Mouse (Mus musculus) limb, embryonic 12.5 days (tissue): ENCODE results near the gene Ccnc. TPM values are rescaled to one million over a fixed set of nuclear protein-coding genes. Genes with fewer than 3 reads are reported as not detected.
A peak's percentile ranks its signal among the peaks of the same experiment; 100 is the strongest.

Experiments
- ATAC-seq: fragments of 200-750 bp; cut with Nextera tagmentation; 2 replicates; pipeline ENCODE4 v1.8.0; 2017; ENCODE audit warnings: low read depth, moderate TSS enrichment; ENCODE audit not compliant: insufficient number of reproducible peaks, insufficient read depth, low FRiP score, low TSS enrichment
- H3K27ac ChIP-seq: fragments of 300-500 bp; sonication (generic); 2 replicates; pipeline ENCODE4 v1.5.1; 2016; ENCODE audit warnings: mild to moderate bottlenecking, moderate library complexity
- H3K27me3 ChIP-seq: fragments of 300-500 bp; sonication (generic); 2 replicates; pipeline ENCODE4 v1.6.1; 2016; ENCODE audit warnings: mild to moderate bottlenecking, moderate library complexity
- H3K36me3 ChIP-seq: fragments of 300-500 bp; sonication (generic); 2 replicates; pipeline ENCODE4 v1.6.1; 2016; ENCODE audit warnings: mild to moderate bottlenecking, moderate library complexity
- H3K4me1 ChIP-seq: fragments of 300-500 bp; sonication (generic); replicated peaks from 2 replicates; pipeline ENCODE4 v1.6.1; 2016
- H3K4me2 ChIP-seq: fragments of 300-500 bp; sonication (generic); 2 replicates; pipeline ENCODE4 v1.6.1; 2016; ENCODE audit warnings: mild to moderate bottlenecking, moderate library complexity
- H3K4me3 ChIP-seq: fragments of 300-500 bp; sonication (generic); replicated peaks from 2 replicates; pipeline ENCODE4 v1.5.1; 2016; ENCODE audit warnings: mild to moderate bottlenecking
- H3K9ac ChIP-seq: fragments of 300-500 bp; sonication (generic); replicated peaks from 2 replicates; pipeline ENCODE4 v1.6.1; 2016; ENCODE audit warnings: mild to moderate bottlenecking, moderate library complexity
- H3K9me3 ChIP-seq: fragments of 300-500 bp; sonication (generic); 2 replicates; pipeline ENCODE4 v1.6.1; 2016; ENCODE audit warnings: mild to moderate bottlenecking, moderate library complexity
- WGBS: fragments of 180-500 bp; shearing (Covaris S2); methylation state at CpG from one replicate; pipeline ENCODE4 v1.1.7; 2016; 5-methylcytosine and 5-hydroxymethylcytosine counted together
- polyA plus RNA-seq: library from polyadenylated mRNA; unstranded; fragments of >200 nt; fragmentation: Nextera tagmentation; extraction: Ambion mirVana; gene quantifications from 2 replicates; pipeline ENCODE4 v1.2.1, GENCODE M21; 2016

Ccnc gene
- polyA plus RNA-seq, 1 experiment from 2014 or later: 43.5 TPM

DNA sequence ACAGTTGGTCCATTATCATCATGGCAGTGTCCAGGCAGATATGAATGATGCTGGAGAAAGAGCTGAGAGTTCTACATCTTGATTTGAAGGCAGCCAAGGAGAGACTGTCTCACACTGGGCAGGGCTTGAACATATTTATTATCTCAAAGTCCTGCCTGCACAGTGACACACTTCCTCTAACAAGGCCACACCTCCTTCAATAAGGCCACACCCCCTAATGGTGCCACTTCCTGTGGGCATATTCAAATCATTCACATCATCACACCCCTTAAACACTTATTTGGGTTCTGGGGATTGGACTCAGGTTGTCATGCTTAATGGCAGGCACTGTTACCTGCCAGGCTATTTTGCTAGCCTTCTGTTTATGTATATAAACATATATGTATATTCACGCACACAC lies 44.8 kb downstream of the Ccnc start:
- Histone ChIP-seq H3K9me3 (peaks cover 5% of the 10 kb centered on the region; the same call in 1 of the 2 replicates), H3K27ac (no peak overlapping the region), H3K4me3 (no peak overlapping the region), H3K36me3 (no peaks in the 10 kb centered on the region), H3K4me2 (no peak overlapping the region), H3K27me3 (no peaks in the 10 kb centered on the region), H3K4me1 (peaks cover 3% of the 10 kb centered on the region; the same call in 1 of the 2 replicates), H3K9ac (no peak overlapping the region)
- ATAC-seq: no peak
- WGBS: 98% methylated on average over 1 of the region's 1 CpGs

GRCm38 (mm10) chr4:21776091-21776945 lies 48.8 kb downstream of the Ccnc start:
- no peaks in the 10 kb centered on the region for H3K27me3 ChIP-seq
- peaks cover 9% of the 10 kb centered on the region for H3K36me3 ChIP-seq
- H3K4me1 ChIP-seq: peaks cover 6% of the 10 kb centered on the region; the same call in 1 of the 2 replicates
- peak overlapping the region; percentile 77 for H3K4me3 ChIP-seq
- H3K27ac ChIP-seq: 0 out of 2 replicates have a peak overlapping the region, but pooled peaks have one; percentile 35
- H3K9me3 ChIP-seq: peaks cover 5% of the 10 kb centered on the region; the same call in 1 of the 2 replicates
- under 1% methylated on average over 46 of the region's 46 CpGs for WGBS
- ATAC-seq: peak; percentile 95
- H3K4me2 ChIP-seq: peak overlapping the region; percentile 57
- H3K9ac ChIP-seq: peak overlapping the region; percentile 81

GRCm38 (mm10) chr4:21776946-21777265 lies 49.4 kb downstream of the Ccnc start:
- peaks cover 6% of the 10 kb centered on the region; the same call in 1 of the 2 replicates for H3K4me1 ChIP-seq
- peak overlapping the region; percentile 77 for H3K4me3 ChIP-seq
- no peaks in the 10 kb centered on the region for H3K27me3 ChIP-seq
- peak overlapping the region; percentile 81; the same call in 1 of the 2 replicates for H3K9ac ChIP-seq
- H3K4me2 ChIP-seq: peak overlapping the region; percentile 57
- peaks cover 5% of the 10 kb centered on the region; the same call in 1 of the 2 replicates for H3K9me3 ChIP-seq
- H3K36me3 ChIP-seq: peaks cover 15% of the 10 kb centered on the region
- no peak overlapping the region for H3K27ac ChIP-seq
- 10% methylated on average over 9 of the region's 9 CpGs for WGBS
- no peak for ATAC-seq

GRCm38 (mm10) chr4:21780816-21781726 lies 53.6 kb downstream of the Ccnc start:
- H3K9me3 ChIP-seq: no peaks in the 10 kb centered on the region
- ATAC-seq: no peak
- H3K4me2 ChIP-seq: no peak overlapping the region
- no peak overlapping the region for H3K9ac ChIP-seq
- peaks cover 6% of the 10 kb centered on the region; the same call in 1 of the 2 replicates for H3K4me1 ChIP-seq
- H3K36me3 ChIP-seq: peaks cover 51% of the 10 kb centered on the region
- H3K27me3 ChIP-seq: no peaks in the 10 kb centered on the region
- no peak overlapping the region for H3K4me3 ChIP-seq
- WGBS: 94% methylated on average over 12 of the region's 12 CpGs
- H3K27ac ChIP-seq: no peak overlapping the region

- Histone ChIP-seq H3K36me3 (peaks cover 69% of the 10 kb centered on the region), H3K27me3 (no peaks in the 10 kb centered on the region), H3K4me2 (no peak overlapping the region), H3K4me3 (no peak overlapping the region), H3K27ac (no peak overlapping the region), H3K9ac (no peak overlapping the region), H3K9me3 (no peaks in the 10 kb centered on the region), H3K4me1 (no peaks in the 10 kb centered on the region)
- no peak for ATAC-seq
- 94% methylated on average over 12 of the region's 12 CpGs for WGBS
Observed at GRCm38 (mm10) chr4:21786268-21786667, 58.8 kb downstream of the Ccnc start.

- Histone ChIP-seq H3K4me3 (no peak overlapping the region), H3K36me3 (peaks cover 56% of the 10 kb centered on the region), H3K4me1 (no peaks in the 10 kb centered on the region), H3K9ac (no peak overlapping the region), H3K27me3 (no peaks in the 10 kb centered on the region), H3K9me3 (no peaks in the 10 kb centered on the region), H3K4me2 (no peak overlapping the region), H3K27ac (no peak overlapping the region)
- ATAC-seq: no peak
- 92% methylated on average over 6 of the region's 6 CpGs for WGBS
Observed at GRCm38 (mm10) chr4:21788903-21789302, 61.4 kb downstream of the Ccnc start.

DNA sequence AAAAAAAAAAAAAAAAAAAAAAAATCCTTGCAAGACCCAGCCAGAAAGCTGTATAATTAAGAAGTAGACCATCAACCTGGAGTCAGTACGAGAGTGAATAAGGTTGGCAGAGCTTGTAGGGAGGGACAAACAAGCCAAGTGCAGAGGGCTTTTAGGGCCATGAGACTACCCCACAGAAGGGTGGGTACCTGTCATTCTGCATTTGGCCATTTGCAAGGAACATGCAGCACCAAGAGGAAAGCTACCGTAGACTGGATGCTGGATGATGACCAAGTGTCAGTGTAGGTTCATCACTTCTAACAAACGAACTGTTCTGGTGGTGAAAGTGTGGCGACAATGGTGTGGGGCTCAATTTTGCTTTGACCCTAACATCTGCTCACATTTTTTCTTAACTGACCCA lies 62.3 kb downstream of the Ccnc start:
- Histone ChIP-seq H3K4me2 (no peak overlapping the region), H3K36me3 (peaks cover 47% of the 10 kb centered on the region), H3K4me3 (no peak overlapping the region), H3K9ac (no peak overlapping the region), H3K27me3 (no peaks in the 10 kb centered on the region), H3K4me1 (no peaks in the 10 kb centered on the region), H3K9me3 (no peaks in the 10 kb centered on the region), H3K27ac (no peak overlapping the region)
- ATAC-seq: no peak
- 93% methylated on average over 4 of the region's 4 CpGs for WGBS

- H3K4me1 ChIP-seq: no peaks in the 10 kb centered on the region
- no peaks in the 10 kb centered on the region for H3K27me3 ChIP-seq
- H3K9ac ChIP-seq: no peak overlapping the region
- no peaks in the 10 kb centered on the region for H3K9me3 ChIP-seq
- H3K27ac ChIP-seq: no peak overlapping the region
- 54% methylated on average over 3 of the region's 3 CpGs for WGBS
- peaks cover 46% of the 10 kb centered on the region for H3K36me3 ChIP-seq
- ATAC-seq: no peak
- H3K4me2 ChIP-seq: no peak overlapping the region
- no peak overlapping the region for H3K4me3 ChIP-seq
Observed at GRCm38 (mm10) chr4:21793631-21794030, 66.1 kb downstream of the Ccnc start.

- H3K4me1 ChIP-seq: no peaks in the 10 kb centered on the region
- no peak overlapping the region for H3K9ac ChIP-seq
- peaks cover 79% of the 10 kb centered on the region for H3K36me3 ChIP-seq
- no peak overlapping the region for H3K4me3 ChIP-seq
- no peaks in the 10 kb centered on the region for H3K9me3 ChIP-seq
- H3K27me3 ChIP-seq: no peaks in the 10 kb centered on the region
- WGBS: 95% methylated on average over 1 of the region's 1 CpGs
- ATAC-seq: no peak
- no peak overlapping the region for H3K27ac ChIP-seq
- no peak overlapping the region for H3K4me2 ChIP-seq
Observed at GRCm38 (mm10) chr4:21801013-21801412, 73.5 kb downstream of the Ccnc start.

- Histone ChIP-seq H3K9me3 (no peaks in the 10 kb centered on the region), H3K27me3 (no peaks in the 10 kb centered on the region), H3K9ac (no peak overlapping the region), H3K36me3 (peaks cover 79% of the 10 kb centered on the region), H3K4me1 (no peaks in the 10 kb centered on the region), H3K4me2 (no peak overlapping the region), H3K27ac (no peak overlapping the region), H3K4me3 (no peak overlapping the region)
- 91% methylated on average over 2 of the region's 2 CpGs for WGBS
- no peak for ATAC-seq
Observed at GRCm38 (mm10) chr4:21801620-21802019, 74.1 kb downstream of the Ccnc start.

- Histone ChIP-seq H3K36me3 (peaks cover 59% of the 10 kb centered on the region), H3K9me3 (no peaks in the 10 kb centered on the region), H3K27ac (no peak overlapping the region), H3K4me3 (no peak overlapping the region), H3K4me2 (no peak overlapping the region), H3K4me1 (no peaks in the 10 kb centered on the region), H3K9ac (no peak overlapping the region), H3K27me3 (no peaks in the 10 kb centered on the region)
- ATAC-seq: no peak
- WGBS: 80% methylated on average over 5 of the region's 5 CpGs
Observed at GRCm38 (mm10) chr4:21807204-21807603, 79.7 kb downstream of the Ccnc start.
